Mouse (Mus musculus): ENCODE measurements around the gene Uck2.

Uck2 gene

DNA sequence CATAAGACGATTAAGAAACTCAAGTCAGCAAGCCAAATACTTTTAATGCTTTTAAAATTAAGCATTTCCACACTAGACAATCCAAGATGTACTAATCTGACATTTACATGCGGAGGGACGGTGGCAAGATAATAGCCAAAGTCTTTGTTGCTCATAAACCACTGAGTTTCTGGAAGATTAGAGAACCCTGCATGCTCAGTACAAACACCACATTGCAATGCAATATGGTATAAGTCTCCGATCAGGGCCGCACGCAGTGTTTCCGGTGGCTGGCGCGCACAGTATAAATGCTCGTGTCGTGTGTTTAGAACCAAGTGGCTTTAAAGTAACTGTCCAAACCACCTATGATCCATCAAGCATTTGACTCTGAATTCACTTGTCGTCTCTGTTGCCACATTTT, 31.5 kb downstream of the Uck2 start:
- no peak for DNase-seq (ENCODE audit: low spot score in 2 of 2)

DNA sequence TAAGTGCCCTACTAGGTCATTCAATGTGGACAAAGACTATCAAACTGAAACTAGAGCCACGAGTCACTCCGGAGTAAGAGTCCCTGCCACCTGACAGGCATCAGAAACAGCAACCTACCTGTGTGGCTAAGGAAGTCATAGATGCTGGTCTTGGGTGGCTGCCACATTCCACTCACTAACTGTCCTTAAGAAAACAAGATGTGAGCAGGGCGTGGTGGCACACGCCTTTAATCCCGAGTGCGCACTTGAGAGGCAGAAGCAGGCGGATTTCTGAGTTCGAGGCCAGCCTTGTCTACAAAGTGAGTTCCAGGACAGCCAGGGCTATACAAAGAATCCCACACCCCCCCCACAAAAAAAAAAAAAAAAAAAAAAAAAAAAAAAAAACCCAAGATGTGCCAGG, 35.2 kb downstream of the Uck2 start:
- DNase-seq (ENCODE audit: low spot score in 2 of 2) = no peak

DNA sequence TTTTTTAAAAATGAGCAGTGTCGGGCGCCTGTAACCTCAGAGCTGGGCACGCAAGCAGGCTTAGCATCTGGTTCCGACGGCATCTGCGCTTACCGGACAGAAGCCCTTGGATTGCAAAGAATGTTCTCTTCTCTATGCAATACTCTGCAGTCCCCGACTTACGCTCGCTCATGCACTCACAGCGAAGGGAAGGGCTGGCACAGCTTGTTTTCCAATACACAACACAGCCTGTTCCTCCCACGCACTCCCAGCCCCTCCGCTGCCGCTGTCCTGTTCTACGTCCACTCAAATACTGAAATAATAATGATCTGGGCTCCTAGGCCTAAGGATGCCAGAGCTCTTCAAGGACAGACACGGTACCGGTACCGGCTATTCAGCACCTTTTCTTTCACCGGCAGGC, 35.9 kb downstream of the Uck2 start:
- DNase-seq (ENCODE audit: low spot score in 2 of 2) = no peak

DNA sequence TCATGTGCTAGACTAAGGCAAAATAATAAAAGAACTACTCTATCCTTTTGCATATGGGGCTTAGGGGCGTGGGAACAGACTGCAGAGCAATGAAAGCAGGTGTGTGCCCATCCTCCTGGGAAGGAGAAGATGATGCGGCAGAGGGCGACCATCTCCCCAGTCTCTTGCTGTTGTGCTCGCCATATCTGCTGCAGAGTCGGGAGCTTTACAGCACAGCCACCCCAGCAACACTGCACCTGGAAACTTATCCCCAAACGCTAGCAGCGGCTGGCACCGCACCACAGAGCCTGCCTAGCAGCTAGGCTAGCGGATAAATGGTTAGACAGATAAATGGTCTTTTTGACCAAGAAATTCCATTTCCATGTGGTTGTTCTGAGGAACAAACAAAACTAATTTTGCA, 37.2 kb downstream of the Uck2 start:
- no peak for DNase-seq (ENCODE audit: low spot score in 2 of 2)

DNA sequence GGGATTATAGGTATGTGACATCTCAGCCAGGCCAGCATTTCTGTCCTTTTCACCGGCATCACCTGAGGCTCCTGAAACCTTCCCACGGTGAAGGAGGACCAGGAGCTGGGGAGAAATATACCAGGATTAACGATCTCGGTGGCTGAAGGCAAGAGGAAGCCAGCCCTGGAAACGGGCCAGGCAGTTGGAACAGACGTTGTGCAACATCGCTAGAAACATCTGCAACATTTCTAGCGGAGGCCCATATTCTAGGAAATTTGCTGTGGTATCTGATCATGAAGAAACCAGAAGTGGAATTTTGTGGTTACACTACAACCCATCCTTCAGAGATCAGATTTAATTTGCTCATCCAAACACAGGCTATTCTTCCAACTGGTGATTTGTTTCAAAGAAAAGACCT, 38.1 kb downstream of the Uck2 start:
- peak; percentile 54 to 76 for DNase-seq (ENCODE audit: low spot score in 2 of 2)

DNA sequence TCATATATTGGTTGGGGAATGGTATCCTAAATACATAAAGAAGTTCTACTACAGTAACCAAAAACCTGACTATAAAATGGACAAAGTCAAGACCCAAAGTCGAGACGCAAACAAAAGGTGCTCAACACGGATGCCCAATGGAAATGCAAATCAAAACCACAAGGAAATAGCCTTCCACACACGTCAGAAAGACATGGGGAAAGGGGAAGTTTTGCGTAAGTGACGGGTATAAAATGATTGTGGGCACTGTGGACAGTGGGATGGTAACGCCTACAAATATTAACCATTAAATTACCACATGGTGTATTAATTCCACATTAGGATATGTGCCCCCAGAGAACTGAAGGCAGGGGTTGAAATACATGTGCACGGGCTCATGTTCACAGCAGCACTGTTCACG, 38.8 kb downstream of the Uck2 start:
- no peak for DNase-seq (ENCODE audit: low spot score in 2 of 2)

DNA sequence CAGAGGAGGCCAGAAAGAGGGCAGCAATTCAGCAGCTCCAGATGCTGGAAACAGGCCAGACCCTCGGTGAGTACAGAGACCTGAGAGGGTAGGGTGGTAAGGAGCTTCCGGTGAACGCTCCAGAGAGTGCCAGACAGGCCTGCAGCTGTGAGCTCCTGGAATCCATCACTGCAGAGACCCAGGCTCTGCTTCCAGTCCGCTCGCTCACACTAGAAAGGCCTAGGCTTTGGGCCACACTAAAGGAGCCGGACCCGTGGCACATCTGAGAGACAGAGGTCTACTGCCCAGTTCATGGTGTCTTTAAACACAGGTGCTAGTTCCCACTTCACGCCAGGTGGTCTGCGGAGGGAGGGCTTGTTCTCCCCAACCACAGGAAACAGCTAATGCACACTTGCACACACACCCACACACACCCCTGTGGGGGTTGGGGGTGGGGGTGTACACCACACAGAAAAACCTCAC, 39.9 kb downstream of the Uck2 start:
- DNase-seq (ENCODE audit: low spot score in 2 of 2) = no peak

DNA sequence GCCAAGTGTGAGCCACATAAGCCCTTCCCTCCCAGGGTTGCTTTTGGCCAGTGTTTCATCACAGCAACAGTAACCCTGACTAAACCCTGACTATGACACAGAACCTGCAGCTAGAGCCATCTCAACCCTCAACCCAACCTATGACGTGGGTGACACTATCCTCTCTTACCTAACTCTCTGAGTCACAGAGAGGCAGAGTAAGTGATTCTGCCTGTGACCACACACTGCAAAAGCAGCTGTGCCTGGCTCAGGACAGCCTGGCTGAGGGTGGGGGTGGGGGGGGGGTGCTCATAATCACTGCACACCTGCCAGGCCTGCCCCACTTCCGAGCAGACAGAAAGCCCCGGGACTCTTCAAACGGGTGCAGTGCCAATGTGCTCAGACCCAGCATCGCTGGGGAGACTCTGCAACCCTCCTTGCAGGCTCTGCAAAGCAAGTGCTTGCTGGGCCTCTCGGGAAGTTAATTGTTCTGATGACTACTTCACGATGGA, 42.9 kb downstream of the Uck2 start:
- DNase-seq (ENCODE audit: low spot score in 2 of 2) = no peak

DNA sequence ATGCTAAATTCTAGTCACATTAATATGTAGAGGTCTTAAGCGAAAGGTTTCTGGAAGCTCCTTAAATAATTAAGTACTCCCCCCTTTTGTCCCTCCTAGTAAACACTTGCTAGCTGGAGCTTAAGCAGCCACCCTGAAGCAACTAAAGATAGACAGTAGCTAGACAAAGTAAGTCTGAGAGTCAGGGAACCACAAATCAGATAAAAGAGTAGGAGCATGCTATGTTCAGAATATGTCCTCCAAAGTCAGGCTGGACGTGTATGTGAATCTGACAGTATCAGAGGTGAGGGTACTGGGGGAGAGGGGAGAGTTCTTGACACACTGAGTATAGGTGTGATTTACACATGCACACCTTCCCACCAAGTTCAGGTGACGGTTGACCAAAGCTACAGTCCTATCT, 43.6 kb downstream of the Uck2 start:
- no peak for DNase-seq (ENCODE audit: low spot score in 2 of 2)

DNA sequence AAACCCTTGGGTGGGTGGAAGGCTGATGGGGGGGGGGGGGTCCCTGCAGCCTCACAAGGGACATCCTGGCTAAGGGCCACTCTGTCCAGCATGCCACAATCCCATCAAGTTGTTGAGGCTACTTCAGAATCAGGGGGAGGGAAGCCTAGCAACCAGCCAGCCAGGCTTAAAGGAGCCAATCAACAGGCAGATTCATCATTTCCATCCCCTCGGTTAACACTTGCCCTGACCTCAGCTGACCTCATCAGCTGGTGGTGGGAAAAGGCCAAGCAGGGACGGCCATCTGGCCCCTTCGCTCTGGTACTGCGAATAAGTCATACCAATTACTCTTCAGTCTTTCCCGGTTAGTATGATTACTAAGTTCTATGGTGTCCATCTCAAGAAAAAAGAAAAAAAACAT, 44.8 kb downstream of the Uck2 start:
- no peak for DNase-seq (ENCODE audit: low spot score in 2 of 2)

DNA sequence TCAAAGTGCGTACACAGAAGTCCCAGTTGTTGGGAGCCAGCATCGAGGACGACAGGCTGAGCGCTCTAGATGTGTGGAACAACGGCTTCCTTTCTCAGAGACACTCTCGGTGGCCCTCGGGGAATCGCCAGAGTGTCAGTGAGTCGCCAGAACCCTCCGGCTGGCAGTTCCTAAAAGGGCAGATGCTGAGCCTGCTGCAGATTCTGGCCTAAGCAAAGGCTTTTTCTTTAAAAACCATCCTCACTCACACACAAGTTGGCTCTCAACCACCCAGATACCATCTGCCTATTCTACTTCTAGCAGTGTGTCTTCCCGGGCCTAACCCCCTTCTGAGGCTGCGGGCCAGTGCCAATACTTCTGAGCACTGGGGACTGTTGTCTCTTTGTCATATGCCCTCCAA, 45.2 kb downstream of the Uck2 start:
- no peak for DNase-seq (ENCODE audit: low spot score in 2 of 2)

DNA sequence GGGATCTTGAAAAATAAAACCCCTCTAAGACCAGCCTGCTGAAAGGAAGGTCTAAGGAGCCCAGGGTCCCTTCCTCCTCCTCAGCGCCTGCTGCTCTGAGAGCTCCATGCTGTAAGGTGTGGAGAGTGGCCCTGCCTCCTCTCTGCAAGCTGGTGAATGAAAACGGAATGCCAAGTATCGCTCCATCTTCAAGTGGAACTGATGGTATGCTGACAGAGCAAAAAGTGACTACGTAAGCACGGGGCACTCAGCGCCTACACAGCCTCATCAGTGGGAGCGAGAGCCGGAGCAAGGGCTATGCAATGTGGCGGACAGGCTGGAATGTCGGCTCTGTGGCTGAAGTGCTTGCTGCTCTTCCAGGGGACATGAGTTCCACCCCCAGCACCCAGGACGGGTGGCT, 47.3 kb downstream of the Uck2 start:
- no peak for DNase-seq (ENCODE audit: low spot score in 2 of 2)

DNA sequence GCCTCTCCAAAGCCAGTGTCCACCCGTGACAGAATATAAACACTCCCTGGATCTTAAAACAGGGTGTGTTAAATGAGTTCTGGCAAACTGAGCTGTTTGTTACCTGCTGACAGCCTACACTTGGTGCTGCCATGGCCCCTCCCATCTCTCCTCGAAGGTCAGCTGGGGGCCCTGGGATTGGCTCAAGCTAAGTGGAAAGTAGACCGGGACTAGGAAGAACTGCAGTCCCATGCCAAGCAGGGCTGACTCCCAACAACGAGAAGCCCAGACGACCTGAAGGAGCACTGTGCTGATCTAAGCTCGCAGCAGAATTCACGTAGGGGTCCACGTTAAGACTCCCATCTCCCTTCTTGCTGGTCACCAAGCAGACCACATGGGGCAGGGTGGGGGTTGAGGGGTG, 48.3 kb downstream of the Uck2 start:
- DNase-seq (ENCODE audit: low spot score in 2 of 2) = no peak

DNA sequence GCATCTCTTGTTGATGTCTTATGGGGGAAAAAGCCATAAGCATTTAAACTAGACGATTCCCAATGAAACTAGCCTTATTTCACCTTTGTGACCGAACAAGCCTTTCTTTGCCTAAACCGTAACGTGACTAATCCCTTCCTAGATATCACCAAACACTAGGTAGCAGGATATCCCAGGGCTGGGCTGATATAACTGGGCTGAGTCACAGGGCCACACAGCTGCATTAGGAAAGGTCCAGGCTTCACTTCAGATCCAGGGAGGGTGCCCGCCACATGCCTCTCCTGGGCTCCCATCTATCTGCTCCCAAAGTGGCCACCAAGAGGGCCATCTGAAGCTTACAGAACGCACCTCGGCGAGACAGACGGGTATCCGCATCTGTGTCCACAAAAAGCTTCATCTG, 50.8 kb downstream of the Uck2 start:
- no peak for DNase-seq (ENCODE audit: low spot score in 2 of 2)

DNA sequence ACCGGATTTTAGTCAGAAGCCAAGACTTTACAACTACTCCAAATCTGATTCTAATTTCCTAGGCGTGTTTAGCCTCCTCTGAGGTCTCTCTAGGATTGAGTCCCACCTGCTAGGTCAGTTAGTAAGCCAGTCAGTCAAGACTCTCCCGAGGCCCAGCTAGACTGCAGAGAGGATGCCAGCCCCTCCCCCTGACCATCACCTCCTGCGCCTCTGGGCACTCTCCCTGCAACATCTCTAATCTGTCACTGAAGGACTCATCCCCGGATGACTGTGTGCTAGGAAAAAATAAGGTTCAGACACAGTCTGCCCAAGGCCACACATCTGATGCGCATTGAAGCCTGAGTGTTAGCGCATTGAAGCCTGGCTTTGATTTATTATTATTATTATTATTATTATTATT, 52.2 kb downstream of the Uck2 start:
- DNase-seq (ENCODE audit: low spot score in 2 of 2) = no peak

DNA sequence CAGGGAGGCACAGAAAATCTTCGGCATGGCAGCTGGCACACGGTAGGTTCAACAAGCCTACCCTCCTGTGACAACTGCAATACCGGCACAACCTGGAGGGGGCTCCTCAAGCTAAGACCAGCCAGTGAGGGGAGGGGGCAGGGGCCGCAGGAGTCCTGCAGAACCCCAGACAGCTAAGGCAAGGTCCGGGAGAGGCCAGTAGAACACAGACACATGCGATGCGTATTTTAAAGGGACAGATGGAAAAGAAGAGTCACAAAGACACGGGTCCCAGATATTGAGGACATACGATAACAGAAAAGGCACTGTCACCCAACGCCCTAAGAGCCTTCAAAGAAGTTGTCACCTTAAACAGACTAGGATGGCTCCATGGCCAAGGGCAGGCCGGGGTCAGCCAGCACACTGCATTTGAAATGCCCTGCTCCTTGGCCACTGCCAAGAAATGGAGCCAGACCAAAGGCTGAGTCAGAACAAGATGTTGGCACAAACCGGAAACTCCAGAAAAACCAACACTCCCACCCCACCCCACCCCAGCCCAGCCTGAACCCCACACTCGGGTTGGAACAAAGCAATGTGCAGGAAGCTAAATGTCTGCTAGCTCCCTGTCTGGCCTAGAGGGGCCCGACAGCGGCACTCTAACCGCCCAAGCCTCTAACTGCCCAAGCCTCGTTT, 53.4 kb downstream of the Uck2 start:
- DNase-seq (ENCODE audit: low spot score in 2 of 2) = no peak

DNA sequence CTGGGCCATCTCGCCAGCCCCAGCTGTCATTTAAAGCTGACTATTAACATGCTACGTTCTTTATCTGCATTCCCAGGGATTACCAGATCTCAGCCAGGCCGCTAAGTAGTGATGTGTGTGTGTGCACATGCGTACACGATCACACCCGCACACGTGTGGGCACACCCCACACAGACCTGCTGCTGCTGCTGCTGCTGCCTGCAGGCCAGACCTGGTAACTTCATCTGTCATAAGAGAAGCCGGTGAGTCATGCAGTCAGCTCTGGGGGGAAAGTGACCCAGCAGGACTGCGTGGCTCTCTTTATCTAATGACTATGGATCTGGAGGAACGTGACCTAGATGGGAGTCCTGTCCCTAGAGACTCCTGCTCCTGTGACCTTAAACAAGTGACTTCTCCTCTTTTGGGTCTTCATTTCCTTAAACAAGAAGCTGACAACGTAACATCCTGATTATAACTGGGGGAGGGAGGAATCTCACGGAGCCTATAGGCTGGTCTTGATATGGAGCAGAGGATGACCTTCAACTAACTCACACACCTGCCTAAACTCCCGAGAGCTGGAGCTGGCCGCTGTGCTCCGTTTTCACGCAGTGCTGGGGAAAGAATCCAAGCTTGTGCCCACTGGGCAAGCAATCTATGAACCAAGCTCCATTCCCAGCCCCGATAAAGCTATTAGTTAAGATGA, 54.0 kb downstream of the Uck2 start:
- no peak for DNase-seq (ENCODE audit: low spot score in 2 of 2)

DNA sequence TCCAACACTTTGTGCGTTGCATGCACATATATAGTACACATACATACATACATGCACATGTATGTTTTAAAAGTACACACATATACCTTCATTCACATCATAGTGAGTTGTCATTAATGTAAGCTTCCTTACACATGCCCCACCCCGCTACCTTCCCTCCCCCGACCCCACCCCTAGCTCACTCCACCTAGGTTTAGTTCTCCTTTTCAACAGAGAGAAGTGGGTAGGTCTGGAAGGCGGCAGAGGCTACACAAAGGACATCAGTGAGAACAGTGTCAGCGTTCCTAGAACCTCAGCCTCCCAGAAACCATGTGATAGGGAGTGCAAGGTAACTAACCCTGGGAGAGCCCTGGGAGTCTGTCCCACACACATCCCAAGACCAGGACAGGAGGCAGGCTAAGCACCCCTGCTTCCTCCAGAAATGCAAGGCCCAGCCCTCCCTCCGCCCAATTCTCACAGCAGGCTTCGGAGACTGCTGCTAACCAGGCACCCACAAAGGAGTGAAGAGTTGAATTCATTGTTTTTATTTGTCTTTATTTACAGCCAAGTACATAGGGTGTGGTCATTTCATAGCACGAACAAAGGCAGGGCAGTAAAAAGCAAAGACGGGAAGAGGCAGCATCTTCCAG, 62.6 kb downstream of the Uck2 start:
- DNase-seq (ENCODE audit: low spot score in 2 of 2) = no peak

DNA sequence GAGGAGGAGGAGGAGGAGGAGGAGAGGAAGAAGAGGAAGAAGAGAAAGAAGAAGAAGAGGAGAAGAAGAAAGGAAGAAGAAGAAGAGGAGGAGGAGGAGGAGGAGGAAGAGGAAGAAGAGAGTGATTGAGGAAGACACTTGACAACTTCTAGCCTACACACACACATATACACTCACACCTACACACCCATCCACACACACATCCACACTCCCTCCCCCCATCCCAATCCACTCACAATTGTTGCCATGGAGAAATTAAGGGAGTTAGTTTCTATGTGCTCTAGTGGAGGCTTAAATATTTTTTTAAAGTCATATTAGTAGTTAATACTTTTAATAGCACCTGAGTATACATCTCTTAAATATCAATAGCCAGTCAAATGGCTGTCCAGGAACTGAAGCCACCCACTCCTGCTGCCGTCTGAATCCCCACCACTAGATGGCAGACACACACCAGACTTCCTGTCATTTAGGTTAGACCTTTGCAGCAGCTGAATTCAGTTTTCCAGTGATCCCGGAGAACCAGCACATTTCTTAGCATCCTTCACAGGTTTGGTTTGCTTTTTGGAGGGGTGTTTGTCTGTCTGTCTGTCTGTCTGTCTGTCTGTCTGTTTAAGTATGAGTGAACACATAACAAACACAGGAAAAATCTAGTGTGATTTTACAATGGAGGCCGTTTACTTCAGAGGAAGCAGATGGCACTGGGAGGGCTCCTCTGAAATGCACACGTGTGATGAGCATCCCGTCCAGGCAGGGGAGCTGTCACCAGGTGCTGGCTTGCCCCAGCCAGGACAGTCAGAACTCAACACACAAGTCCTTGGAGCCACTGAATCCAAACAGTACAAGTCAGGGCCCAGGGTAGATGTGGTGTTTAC, 64.6 kb downstream of the Uck2 start:
- DNase-seq (ENCODE audit: low spot score in 2 of 2) = peak; percentile 65 to 85

DNA sequence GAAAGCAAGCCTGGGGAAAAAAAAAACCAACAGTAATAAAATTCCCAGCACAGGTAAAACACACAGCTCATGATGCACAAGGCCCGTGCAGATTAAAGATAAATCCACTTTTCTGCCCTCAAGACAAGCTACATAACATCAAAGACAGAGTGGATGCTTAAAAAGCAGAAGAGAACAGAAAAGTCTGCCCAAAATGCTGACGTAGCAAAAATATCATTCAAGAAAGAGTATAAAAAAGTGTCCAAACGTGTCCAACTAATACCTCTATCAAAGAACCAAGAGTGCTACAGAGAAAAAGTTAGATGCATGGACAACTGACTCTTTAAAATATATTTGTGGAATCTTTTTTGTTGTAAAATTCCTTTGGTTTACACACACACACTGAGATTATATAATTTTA, 69.7 kb downstream of the Uck2 start:
- no peak for DNase-seq (ENCODE audit: low spot score in 2 of 2)

DNA sequence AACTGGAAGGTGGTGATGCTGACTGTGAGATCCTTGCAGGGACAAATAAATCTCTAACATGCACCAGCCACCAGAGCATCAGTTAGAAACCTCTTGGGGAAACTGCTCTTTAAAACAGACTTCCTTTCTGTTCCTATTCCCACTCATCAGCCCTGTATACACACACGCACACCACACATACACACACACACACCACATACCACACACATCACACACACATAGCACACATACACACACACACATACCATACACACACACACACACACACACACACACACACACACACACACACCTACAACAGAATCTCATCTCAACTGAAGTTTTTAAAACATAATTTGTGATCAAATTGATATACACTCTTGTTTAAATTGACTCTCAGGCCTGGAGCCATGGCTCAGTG, 72.4 kb downstream of the Uck2 start:
- no peak for DNase-seq (ENCODE audit: low spot score in 2 of 2)

DNA sequence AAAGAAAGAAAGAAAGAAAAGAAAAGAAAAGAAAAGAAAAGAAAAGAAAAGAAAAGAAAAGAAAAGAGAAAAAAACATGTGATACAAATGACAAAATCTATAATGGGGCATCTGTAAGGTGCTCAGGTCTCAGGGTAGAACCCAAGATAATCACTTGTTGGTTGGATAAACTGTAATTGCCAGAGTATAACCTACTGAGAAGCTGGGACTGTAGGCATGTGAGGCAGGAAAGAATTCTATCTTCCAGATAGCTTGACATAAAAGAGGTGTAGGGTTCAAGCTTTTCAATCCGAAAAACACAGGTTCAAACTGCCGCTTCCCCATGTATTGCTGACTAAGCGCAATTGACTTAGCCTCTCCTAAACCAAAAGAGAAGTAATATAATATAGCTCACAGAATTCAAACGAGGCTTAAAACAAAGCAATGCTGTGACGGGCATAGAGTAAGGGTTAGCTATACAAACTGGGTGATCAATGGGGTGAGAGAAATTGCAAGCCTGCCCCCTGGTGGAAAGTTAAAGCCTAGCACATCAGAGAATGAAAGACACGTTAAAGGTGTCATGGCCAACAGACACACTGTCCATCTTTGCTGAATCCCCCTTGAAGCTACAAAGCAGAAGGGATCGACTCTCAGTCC, 73.0 kb downstream of the Uck2 start:
- DNase-seq (ENCODE audit: low spot score in 2 of 2) = no peak
